Mouse (Mus musculus) lung, postnatal 10 days (tissue): Measurements from ENCODE around the gene Plvap.
A peak's percentile ranks its signal among the peaks of the same experiment; 100 is the strongest.

Source experiments
- DNase-seq: peaks from one replicate; pipeline ENCODE4 v3.0.0; 2021

The Plvap gene

DNA sequence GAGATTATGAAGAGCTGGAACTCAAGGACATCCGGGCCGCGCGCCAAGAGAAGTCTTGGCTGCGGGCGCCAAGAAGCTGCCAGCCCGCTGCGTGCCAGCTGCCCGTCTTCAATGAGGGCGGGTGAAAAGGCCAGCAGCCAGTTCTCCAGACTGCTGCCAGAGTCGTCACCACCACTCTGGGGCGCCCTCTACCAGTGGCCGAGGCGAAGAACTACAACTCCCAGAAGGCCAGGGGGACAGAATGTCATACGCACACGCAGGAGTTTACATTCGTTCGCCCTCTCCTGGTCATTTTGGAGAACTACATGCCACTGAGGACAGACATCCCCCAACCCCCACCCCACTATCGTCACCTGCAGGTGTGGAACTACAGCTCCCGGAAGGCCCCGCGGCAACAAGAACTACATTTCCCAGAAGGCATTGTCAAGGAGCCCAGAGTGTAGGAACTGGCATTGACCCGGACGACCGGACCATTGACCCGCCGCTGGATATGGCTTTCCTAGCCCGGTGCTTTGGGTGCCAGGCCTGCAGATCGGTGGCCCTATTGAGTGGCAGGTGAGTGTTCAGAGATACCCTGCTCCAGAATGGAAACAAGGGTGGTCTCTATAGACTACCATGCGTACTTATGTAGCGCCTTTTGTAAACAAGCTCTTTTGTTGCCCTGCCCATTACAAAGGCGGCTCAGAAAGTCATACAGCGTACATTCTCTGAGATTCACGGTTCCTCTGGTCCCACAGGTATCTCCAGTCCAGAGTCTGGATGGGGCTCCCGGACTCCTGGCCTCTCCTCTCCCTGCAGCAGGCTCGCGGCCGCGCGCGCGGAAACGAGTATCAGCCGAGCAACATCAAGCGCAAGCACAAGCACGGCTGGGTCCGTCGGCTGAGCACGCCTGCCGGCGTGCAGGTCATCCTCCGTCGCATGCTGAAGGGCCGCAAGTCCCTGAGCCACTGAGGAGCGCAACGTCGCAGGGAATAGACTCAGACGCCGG lies 46.7 kb downstream of the Plvap start, which contains the start of gene Mrpl34:
Gene Mrpl34, plus strand, starts transcription at position 447 of the 988 bp plus-strand sequence.
- DNase-seq: peak; percentile 100

DNA sequence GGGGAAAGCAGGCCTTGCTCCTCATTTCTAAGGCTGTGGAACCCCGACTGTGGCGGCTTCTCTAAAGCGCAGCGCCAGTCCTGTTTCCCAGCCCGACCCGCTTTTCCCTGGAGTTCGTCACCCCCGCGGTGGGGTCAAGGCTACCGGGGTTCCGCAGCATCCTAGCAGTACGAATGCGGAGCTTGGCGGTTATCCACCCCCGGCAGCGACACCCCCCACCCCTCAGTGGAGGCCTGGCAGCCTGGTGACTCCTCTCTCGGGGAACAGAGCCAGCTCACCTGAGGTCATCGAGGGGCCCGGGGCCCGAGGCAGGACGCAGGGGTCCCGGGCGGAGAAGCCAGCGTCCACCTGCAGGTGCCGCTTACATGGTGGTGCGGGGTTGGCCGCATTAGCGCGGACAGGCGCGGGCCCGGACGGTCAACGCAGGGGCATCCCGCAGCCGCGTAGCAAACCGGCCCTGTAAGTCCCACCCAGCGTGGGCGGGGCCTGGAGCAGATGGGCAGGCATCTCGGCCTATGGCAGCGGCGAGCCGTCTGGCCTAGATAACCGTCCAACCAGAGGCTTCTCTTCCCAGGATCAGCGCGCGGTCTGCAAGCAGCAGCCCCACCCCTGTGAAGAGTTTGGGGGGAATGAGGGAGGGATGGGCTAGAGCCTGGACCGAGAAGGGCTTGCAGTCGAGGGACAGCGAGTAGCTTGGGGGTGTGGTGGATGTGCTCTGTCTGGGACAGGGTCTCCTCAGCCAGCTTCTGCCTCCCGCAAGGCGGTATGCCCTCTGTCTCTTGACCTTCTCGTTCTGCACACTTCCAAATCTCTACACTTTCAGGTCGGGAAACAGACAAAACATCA lies 48.1 kb downstream of the Plvap start, which contains the start of gene Abhd8:
Gene Abhd8, minus strand, starts transcription at position 468 of the 846 bp plus-strand sequence.
- peak; percentile 98 for DNase-seq

DNA sequence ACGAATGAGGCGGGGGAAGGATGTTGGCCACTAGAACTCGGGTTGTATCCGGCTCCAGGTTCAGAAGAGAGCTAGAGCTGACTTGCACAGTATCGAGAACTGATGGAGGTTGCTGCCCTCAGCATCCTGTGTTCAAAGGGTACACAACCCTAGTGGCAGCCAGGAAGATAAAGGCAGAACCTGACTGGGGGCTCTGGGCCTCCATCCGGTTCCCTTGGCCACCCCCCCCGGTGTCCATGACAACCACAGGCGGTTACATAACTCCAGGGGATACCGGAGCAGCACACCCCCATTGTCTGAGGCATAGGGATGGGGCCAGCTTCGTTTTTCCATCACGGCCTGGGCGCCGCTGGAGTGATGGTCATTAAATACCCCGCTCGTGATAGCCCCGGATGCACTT lies 48.8 kb downstream of the Plvap start:
- DNase-seq: peak; percentile 68

DNA sequence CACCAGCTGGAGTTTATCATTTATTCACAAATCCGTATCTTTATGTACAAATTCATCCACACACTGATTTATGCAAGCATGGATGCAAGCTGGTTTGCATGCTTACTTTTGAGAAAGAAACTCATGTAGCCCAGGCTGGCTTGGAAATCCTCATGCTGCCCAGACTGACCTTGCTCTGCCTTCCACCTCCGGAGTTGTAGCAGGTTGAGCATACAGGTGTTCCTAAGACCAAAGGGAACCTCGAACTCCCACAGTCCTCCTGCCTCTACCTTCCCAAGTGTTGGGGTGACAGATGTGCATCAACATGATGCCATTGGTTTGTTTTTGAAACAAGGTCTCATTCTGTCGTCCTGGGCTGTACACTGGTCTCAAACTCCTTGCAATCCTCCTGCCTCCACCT lies 49.4 kb downstream of the Plvap start:
- no peak for DNase-seq

DNA sequence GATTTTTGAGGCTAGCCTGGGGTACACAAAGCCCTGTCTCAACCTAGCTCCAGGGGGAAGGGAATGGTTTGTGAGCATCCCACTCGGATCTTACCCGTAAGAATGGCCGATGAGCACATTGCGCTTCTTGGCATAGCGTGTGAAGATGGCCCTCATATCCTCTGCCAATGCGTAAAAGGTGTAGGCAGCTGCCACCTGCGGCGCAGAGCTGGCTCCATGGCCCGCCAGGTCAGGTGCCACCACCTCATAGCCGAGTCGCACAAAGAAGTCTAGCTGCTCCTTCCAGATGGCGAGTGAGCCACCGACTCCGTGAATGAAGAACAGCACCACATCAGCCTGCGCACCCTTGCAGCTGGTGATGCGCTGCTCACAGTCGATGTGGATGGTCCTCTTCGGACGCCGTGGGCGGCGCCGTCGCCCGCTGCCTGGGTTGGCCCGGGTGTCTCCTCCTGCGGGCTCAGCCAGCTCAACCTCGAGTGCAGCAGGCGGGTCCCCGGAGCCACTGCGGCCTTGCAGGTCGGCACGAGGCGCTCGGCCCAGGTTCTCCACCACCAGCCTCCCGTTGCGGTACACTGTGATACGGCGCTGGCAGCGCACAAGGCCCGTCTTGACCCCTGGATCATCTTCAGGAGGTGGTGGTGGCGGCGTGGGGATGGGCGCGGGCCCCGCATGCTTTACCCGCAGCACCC lies 50.3 kb downstream of the Plvap start:
- DNase-seq: no peak

DNA sequence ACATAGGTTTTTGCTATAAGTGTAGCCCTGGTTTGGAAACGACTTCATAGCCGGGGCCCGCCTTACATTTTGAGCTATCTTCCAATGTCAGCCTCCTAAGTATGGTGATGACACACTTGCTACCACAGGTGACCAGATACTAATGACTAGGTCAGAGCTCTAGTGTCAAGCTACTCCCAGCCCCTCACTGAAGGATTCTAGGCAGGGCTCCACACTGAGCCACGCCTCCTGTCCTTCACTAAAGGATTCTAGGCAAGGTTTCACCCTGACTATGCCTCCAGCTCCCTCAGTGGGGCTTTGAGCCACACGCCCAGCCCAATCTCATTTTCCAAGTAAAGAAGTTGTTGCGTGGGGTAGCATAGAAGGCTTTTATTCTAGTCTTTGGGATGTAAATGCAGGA lies 50.8 kb downstream of the Plvap start:
- DNase-seq: no peak

DNA sequence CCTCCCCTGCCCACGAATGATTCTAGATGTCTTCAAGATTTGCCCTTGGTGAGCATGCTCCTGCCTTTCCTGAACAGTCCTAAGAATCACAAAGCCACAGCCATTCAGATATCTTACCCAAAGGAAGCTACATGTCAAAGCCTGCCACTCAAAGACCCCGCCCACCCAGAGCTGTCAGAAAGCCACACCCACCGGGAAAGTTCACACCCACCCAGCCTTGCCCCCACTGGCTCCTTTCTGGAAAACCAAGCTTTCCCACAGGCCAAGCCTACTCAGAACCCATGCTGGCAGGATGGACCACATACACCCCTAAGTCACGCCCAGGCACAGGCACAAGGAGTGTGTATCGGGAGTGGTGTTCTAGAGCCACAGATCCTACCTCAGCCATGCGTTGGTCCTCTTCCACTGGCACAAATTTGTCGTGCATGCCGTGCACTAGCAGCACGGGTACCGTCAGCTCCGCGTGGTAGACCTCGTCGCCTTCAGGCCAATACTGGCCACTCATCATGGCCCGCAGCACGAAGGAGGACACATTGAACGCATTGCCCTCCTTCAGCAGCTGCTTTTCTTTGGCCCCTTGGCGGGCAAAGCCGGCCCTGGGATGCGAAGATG lies 53.8 kb downstream of the Plvap start:
- DNase-seq: no peak

DNA sequence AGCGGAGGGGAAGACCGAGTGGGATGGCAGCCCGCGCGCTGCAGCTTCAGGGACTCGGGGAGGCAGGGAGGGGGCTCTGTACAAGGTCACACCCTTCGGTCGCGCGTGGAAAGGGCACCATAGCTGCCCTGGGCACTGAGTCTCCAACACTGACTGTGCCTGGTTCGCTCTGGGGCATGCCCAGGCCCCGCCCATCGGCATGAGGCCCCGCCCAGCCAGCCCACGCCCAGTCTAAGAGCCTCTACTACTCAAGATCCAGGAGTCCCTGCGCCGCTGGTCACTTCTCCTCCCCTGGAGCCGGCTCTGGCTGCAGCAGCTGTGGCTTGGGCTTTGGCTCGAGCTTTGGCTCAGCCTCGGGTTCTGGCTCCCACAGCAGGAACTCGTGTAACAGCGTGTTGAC lies 54.6 kb downstream of the Plvap start:
- no peak for DNase-seq

DNA sequence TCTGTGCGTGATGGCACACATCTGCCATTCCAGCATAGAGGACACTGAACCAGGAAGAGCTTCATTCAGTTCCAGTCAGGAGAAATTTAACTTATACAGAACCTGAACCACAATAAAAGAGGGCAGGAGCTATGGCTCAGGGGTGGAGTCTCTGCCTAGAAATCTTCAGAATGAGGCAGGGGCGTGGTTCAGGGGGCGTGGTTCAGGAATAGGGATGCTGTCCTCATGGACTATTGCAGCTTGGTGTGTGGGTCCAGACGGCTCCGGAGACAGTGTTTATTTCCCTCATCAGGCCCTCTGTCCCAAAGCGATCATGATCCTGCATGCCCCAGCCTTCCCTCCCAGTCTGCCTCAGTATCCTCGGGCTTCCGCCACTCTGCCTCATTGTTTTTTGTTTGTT lies 56.9 kb downstream of the Plvap start:
- no peak for DNase-seq

DNA sequence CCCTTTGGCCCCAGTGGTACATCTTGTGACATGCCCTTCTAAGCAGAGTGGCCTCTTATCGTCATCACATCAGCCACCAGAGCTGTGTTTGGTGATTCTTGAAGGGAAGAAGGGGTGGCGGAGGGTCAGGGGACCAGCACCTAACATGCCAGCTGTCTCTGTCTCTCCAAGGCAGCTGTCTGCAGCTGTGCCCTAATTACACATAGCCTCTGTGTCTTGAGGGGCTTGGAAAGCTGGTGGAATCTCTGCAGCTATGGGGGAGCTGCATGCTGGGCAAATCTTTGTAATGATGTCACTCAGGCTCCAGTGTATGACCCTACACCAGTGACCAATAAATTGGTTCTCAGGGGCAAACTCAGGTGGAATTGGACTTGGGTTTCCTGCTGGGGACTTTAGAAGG lies 58.9 kb downstream of the Plvap start:
- DNase-seq: no peak

DNA sequence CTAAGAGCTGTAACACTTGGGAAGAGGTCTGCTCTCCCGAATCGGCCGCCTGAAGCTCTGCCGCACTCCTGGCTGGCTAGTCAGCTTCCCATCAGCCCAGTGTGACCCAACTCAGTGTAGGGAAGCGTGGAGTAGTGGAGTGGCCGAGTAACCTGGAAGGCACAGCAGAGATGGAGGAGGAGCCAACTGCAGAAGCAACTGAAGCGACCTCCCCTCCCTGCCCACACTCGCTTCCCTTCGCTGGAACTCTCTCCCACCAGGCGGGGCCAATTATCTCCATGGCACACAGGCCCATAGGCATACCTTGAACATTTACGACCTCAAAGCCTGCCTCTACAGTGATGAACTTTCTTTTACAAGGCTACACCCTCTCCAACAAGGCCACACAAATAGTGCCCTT lies 59.8 kb downstream of the Plvap start:
- no peak for DNase-seq

DNA sequence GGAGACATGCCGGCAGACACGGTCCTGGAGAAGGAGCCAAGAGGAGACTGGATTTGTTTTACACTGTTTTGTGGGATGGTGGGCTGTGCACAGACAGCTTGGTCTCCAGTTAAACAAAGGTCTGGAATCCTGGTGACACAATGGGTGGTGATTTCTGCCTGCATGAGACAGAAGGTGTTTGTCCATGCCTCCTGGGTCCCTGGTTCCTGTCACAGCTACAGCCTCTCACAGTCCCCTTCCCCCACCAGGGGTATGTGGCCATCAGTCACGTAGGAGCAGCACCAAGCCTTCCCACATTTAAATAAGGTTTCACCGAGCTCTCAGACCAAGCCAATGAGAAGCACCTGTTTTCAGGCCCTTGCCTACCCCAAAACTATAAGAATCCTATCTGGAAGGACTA lies 60.2 kb downstream of the Plvap start:
- no peak for DNase-seq
